Mouse (Mus musculus): ENCODE measurements around the gene Cilp.
"Not testable (repeated sequence)": the region's sequence is repeated elsewhere in the genome, so short reads cannot be mapped to it uniquely, and the experiment has no call there.

Cilp gene

DNA sequence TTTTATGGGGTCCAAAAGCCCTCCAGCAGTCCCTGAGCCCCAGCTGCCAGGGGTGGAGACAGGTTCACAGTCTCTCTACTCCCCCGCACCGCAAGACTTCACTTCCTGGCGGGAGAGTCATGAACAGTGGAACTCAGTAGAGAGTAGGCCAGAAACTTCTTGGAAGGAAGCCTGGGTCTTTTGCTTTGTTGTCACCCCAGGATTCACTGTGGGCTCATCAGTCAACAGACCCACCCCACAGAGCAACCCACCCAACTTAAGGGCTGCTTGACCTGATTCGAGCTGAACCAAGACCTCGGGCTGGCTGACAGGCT, 16.6 kb upstream of the Cilp start:
- DNase-seq (ENCODE audit: low read depth, low spot score), result no peak

DNA sequence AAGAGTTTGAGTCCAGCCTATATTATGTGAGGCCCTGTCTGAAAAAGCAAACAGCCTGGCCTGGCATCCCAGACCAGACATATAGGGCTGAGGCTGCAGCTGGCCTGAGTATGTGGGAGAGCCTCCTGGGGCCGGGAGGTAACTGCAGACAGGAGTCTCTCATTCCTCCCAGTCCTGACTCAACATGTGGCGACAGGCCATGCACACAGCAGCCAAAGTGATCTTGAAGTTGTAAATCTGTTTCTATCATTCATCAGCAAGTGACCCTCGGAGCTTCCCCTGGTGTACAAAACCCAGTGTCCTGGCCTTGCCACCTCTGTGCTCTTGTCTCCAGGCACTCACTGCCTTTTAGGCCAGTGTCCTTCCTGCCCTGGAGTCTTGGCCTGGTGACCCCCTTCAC, 13.0 kb upstream of the Cilp start:
- DNase-seq (ENCODE audit: low read depth, low spot score), result no peak

DNA sequence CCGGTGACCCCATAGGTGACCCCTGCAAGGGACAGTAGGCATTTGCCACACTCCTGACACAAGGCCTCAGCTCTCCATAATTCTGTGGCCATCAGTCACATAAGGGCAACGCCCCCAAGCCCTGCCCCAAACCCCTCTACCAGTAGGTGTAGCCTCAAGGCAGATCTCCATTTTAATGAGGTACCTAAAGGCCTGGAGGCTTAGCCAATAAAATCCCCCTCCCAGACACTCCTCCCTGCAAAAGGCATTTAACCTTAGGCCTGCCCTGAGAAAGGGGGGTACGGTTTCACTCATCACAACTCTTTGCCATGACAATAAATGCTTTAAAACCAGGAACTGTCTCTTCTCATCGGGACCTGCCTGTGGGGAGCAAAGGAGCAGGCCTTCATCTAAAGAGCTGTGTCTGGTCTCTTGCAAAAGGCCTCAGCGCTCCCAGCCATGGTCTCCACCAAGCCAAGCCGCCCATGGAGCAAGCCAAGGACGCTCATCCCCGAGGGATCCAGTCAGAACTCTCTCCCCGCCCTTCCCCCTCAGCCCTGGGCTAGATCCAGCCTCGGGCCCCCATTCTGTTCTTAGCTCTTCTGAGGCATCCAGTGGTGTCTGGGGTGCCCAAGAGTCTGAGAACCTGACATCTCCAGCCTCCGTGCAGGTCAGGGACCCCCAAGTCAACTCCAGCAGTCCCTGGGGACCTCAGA, 8.9 kb upstream of the Cilp start:
- no peak for DNase-seq (ENCODE audit: low read depth, low spot score)

DNA sequence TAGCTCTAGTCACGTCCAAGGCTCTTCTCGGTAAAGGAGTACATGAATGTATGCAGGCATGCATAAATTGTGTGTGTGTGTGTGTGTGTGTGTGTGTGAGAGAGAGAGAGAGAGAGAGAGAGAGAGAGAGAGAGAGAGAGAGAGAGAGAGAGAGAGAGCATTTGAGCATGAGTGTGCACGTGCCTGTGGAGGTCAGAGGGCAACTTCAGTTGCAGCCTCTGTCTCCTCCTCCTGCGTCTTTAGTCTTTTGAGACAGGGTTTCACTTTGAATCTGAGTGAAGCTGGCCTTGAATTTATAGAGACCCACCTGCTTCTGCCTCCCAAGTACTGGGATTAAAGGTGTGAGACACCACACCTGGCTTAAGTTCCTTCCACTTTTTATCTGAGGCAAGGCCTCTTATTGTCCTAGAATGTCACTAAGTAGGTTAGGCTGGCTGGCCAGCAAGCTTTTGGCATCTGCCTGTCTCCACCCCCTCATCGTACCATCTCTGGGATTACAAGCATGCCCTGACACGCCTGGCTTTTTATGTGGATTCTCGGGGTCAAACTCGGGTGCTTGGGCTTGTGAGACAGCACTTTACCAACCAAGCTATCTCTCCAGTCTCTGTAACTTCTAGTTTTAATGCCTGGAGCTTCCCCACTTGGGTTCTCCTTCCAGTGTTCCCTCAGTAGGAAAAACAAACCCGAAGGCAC, 7.6 kb upstream of the Cilp start:
- DNase-seq (ENCODE audit: low read depth, low spot score), result no peak

DNA sequence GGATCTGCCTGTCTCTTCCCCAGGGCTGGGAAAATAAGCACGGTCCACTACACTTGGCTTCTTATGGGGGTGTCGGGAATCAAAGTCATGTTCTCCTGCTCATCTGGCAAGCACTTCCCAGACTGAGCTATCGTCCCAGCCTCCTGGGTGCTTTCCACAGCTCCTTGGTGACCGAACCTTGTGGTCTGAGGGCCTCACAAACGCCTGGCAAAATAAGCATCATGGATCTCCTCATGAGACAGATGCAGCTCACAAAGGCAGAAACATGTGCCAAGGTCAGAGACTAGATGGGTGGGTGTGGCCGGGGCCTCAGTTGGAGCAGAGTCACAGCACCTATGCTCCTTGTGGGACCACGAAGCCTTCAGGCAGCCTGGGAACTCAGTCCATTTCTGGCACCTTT, 5.6 kb upstream of the Cilp start:
- no peak for DNase-seq (ENCODE audit: low read depth, low spot score)

DNA sequence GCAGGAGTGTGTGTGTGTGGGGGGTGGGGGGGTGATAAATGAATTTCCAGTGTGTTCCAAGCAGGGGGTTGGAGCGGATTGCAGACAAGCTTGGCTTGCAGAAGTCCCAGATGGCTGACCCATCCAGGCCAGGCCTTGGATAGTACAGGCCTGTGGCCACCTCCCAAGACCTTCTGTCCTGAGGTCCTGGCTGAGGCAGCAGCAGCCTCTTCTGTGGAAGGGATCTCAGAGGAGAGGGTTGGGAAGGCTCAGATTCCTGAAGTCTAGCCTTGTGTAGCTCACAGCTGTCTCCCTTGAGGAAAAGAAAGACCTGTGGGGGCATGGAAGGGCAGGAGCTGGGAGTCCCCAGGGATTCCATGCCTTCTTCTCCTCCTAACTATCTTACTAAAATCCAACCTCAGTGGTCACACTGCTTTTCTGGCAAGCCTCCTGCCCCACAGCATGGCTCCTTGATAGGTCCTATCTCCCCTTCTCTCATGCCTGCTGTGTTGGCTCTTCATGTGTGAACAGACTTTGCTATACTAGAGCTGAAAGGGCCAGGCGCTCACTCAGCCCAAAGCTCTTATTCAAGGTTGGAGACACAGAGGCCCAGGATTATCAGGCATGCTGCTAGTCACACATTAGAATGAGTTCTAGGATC, 3.3 kb upstream of the Cilp start:
- no peak for DNase-seq (ENCODE audit: low read depth, low spot score)

DNA sequence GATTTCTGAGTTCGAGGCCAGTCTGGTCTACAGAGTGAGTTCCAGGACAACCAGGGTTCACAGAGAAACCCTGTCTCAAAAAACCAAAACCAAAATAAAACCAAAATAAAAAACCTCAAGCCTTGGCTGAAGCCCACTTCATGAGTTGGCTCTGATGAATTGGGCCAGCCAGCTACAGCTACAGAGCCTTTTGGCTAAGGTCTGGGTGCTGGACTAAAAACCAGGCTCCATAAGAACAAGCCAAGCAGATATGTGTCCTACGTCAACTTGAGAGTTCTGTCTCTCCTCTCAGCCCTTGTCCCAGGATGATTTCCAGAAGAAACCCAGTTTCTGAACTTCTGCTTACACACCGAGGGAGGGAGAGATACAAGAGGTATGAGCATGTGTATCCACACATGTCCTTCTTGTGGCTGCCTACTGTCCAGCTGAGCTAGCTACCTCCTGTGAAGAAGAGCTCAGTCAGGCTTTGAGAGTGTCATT, 2.3 kb upstream of the Cilp start:
- no peak for DNase-seq (ENCODE audit: low read depth, low spot score)

DNA sequence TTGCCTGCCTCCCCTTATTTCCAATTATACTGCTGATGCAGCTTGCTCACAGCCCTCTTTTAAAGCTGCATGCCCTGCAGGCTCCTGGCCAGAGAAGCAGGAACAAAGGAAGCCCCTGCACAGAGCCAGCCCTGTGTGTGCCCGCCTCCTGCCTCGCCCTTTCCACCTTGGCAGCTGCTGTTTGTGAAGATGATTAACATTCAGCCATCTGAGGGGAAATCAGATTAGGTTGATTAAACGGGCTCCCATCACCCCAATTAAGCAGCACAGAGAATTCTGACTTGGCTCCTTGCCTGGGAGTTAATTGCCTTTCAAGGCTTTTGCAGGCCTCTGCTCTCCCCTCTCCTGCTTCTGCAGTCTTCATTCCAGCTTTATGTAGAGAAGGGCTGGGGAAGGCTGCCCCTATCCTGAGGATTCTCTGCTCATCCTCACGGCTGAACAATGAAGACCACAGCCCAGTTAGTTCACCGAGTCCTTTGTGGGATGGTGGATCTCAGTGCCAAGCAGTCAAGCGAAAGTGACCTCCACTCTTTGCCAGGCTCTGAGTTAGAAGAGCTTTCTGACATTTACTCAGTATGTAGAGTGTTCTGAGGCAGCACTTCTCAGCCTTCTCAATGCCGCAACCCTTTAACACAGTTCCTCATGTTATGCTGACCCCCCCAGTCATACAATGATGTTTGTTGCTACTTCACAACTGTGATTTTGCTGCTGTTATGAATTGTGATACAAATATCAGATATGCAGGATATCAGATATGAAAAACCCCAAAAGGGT, 2.9 kb downstream of the Cilp start:
- DNase-seq (ENCODE audit: low read depth, low spot score), result peak; percentile 85

DNA sequence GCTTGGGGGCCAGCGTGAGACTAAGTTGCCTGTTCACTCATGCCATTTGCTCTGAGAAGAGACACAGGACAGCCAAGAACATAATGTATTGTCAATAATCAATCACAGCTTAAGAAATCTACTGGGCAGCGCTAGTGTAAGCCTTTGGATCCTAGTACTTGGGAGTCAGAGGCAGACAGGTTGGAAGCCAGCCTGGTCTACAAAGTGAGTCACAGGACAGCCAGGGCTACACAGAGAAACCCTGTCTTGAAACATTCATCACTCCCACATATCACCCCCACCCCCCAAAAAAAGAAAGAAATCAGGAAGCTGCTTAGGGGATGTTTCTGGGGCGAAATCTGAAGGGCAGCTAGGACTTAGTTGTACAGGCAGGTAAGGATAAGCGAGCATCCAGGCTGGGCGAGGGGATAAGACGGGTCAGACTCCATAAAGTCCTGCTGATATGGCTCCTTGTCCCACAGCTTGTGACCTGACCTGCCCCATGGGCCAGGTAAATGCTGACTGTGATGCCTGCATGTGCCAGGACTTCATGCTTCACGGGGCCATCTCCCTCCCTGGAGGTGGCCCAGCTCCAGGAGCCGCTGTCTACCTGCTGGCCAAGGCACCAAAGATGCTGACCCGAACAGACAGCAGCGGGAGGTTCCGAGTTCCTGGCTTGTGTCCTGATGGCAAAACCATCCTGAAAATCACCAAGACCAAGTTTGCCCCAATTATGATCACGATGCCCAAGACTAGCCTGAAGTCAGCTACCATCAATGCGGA, 8.2 kb downstream of the Cilp start:
- no peak for DNase-seq (ENCODE audit: low read depth, low spot score)

DNA sequence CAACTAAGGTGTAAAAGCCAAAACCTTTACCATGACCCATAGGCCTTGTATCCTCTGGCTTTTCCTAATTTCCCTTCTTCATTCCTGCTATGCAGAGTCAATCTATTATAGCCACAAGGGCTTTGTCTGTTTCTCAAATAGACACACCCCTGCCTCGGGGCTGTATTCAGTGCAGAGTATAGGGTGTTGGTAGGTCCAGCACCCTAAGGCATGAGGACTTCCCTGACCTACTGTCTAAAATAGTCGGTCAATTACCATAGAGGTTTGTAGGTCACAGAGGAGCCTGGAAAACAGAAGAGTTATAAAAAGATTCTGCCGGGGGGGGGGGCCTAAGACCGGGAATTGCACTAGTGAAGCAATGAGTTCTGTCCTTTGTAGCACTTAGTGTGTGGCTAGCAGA, 8.9 kb downstream of the Cilp start:
- DNase-seq (ENCODE audit: low read depth, low spot score), result no peak

DNA sequence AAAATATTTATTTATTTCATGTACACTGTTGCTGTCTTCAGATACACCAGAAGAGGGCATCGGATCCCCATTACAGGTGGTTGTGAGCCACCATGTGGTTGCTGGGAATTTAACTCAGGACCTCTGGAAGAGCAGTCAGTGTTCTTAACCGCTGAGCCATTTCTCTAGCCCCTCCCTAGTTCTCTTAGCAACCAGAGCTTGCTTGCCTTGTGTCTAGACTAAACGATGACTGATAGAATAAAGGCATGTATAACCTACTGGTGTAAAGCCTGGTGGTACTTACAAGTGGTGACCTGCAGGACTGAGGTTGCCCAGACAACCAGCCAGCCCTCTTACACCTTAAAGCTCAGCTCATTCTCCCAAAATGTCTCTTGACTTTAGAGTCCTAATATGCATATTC, 9.9 kb downstream of the Cilp start:
- not testable (repeated sequence) for DNase-seq (ENCODE audit: low read depth, low spot score)

DNA sequence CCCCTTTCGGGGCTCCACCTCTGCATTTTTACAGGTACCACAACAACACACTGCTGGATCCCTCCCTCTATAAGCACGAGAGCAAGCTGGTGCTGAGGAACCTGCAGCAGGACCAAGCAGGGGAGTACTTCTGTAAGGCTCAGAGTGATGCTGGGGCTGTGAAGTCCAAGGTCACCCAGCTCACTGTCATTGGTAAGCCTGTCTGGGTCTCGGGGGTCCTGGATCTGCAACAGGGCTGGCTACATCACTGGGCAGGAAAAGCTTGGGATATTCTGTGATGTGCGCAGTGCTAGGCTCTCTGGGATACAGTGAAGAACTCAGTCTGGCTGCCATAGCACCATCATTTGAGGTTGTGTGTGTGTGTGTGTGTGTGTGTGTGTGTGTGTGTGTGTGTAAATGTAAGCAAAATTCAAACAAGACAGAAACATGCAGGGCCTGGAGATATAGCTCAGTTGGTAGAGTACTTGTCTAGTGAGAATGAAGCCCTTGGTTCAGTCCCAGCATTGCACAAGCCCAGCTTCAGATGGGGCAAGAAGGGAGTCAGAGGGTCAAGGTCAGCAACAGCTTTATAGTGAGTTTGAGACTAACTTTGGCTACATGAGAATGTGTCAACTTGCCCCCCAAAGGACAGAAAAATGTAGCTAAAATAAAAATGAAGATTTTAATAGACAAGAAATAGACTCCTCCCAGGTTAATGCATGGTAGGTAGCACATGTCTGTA, 11.0 kb downstream of the Cilp start:
- DNase-seq (ENCODE audit: low read depth, low spot score), result no peak

DNA sequence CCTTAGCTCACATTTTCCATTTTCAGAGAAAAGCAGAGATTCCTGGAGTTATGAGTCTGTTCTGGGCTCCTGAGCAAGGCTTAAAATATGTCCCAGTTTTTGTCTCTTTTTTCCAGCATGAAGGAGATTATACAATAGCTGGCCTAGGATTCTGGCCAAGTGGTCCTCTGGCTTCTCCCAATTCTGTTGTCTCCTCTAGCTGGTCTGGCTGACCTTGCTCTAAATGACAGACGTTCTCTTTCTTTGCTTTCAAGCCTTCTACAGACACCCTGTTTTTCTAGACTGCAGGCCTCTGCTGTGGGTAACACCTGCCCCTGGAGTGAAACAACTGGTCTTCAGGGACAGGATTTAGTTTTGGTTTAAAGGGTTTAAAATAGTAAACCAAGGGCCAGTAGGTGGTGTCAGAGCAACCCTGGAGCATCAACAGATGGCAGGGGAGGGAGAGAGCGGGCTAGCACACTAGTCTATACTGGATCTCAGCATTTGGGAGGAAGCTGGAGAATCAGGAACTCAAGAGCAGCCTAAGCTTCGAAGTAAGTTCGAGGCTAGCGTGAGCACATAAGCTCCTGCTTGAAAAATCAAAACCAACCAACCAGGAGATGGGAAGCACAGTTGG, 16.7 kb downstream of the Cilp start:
- DNase-seq (ENCODE audit: low read depth, low spot score), result no peak

DNA sequence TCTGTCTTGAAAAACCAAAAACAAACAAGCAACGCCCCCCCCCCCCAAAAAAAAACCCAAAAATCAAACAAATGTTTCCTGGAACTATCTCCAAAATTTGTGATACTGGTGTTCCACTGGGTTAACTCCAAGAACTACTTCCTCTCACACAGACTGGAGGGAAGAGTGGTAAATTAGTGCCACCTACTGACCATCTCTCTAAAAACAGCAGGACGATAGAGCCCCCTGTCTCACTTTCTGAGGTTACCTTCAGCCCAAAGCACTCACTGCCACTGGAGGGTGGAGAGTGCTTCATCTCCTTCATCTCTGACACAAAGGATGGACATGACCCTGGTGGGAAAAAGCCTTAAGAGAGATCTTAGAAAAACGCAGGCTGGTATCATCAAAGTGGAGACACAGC, 18.3 kb downstream of the Cilp start:
- DNase-seq (ENCODE audit: low read depth, low spot score), result peak; percentile 59

DNA sequence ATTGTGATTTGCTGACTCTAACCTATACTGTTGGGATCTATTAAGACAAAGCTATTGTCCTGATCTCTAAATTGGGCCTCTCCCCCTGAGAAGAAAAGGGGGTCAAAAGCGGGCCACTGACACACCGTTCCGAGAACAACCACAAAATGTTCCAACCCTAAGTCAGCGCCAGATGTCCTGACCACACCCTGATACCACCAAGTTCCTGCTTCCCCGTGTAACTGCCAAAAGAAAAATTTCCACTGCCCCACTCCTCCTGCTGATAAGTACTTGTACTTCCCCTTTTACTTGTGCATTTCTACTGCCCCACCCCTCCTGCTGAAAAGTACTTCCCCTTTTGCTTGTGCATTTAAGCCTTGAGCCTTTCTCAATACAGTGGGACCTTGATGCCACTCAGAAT, 23.3 kb downstream of the Cilp start:
- not testable (repeated sequence) for DNase-seq (ENCODE audit: low read depth, low spot score)

DNA sequence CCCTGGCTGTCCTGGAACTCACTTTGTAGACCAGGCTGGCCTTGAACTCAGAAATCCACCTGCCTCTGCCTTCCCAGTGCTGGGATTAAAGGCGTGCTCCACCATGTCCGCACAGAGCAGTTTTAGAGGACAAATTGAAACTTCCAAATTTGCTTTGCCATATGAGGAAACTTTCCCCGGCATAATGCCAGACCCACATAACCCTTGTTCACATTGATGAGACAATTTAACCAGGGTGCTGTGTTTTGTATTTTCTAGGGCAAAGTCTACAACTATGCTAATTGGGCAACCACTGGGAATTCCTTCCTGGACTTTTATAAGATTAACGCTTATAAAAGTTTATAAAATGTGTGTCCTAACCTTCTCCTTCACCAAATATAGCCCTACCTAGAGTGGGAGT, 25.0 kb downstream of the Cilp start:
- DNase-seq (ENCODE audit: low read depth, low spot score), result no peak

DNA sequence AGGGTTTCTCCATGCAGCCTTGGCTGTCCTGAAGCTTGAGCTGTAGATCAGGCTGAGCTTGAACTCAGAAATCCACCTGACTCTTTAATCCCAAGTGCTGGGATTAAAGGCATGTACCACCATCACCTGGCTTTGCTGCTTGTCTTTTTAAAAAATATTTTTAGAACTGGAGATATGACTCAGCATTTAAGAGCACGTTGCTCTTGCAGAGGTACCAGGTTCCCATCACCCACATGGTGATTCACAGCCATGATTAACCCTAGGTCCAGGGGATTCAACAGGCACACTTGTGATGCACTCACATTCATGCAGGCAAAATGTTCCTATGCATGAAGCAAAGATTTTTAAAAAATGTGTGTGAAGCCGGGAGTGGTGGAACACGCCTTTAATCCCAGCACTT, 27.4 kb downstream of the Cilp start:
- no peak for DNase-seq (ENCODE audit: low read depth, low spot score)

DNA sequence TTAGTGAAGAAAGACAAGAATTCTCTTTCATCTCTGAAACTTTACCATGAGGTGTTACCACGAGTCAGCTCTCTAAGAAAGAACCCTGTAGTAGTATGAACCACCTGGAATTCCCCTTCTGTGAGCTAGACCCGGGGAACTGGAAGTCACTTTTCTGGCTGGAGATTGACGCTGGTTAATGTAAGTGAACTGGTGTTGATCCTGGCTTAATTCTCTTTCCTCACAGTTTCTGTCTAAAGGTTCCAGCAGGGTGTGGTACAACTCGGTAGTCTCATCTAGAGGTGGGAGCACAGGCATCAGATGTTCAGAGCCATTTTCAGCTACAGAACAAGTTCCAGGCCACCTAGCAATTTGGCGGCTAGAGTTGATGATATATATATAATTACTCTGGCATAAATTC, 28.1 kb downstream of the Cilp start:
- no peak for DNase-seq (ENCODE audit: low read depth, low spot score)

DNA sequence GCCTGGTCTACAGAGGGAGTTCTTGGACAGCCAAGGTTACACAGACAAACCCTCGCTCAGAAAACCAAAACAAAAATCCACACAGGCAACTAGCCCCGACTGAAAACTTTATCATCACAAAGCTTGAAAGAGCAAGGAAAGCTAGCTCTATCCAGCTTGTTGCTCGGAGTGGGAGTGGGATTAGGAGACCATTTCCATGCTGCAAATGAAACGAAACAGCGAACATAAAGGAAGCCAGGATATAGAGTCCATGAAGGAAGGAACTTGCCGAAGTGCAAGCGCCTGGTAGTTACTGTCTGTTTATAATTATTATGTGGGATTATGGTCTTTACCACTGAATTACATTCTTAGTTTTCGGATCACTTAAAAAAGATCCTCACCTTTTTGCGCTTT, 28.6 kb downstream of the Cilp start:
- no peak for DNase-seq (ENCODE audit: low read depth, low spot score)

DNA sequence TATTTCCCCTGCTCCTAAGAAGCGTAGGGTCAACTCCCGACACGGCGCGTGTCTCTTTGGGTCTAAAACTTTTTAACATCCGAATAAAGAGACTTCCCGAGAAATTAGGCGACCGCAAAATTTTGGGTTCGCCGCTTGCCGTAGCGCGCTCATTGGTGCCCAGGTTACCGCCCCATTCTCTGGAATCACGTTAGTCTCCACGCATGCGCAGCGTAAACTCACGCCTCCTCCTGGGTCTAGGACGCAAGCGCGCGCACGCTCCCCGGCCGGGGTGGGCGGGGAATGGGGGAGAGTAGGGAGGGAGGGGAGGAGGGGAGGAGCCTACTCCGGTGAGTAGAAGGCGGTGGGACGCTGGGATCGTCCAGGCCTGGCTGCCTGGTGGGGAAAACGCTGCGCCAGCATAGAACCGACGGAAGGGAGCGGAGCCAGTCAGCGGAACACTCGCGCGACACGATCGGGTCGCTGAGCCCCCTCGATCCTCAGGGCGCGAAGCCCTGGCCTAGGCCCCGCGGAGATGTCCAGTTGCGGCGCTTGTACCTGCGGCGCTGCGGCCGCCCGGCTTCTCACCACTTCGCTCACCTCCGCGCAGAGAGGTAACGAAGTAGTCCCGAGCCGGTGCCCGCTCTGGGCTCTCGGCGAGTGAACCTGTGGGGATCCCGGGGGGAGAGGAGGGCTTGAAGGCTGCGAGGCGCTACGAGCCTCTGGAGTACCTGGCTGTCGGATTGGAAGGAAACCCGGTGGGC, 29.2 kb downstream of the Cilp start, which contains the start of gene Clpx:
Gene Clpx (plus strand): TSS at position 288 of the 743 bp plus-strand sequence.
- peak; percentile 99 for DNase-seq (ENCODE audit: low read depth, low spot score)
